Mouse (Mus musculus) heart, postnatal 0 days (tissue): Measurements from ENCODE around the gene Urb1. TPM values are rescaled to one million over a fixed set of nuclear protein-coding genes. Genes with fewer than 3 reads are reported as not detected.
A peak's percentile ranks its signal among the peaks of the same experiment; 100 is the strongest.

ENCODE experiments used
- ATAC-seq: fragments of 200-750 bp; cut with Nextera tagmentation; 2 replicates; pipeline ENCODE4 v1.8.0; 2017; ENCODE audit warnings: low read depth, moderate number of reproducible peaks, moderate library complexity; ENCODE audit not compliant: insufficient read depth
- DNase-seq: peaks from one replicate; pipeline ENCODE4 v3.0.0-alpha.2; 2016; ENCODE audit warnings: low spot score
- H3K27ac ChIP-seq: fragments of 300-500 bp; sonication (generic); 2 replicates; pipeline ENCODE4 v1.5.1; 2014; ENCODE audit warnings: low read depth, mild to moderate bottlenecking
- H3K27me3 ChIP-seq: fragments of 300-500 bp; sonication (generic); 2 replicates; pipeline ENCODE4 v1.6.1; 2014; ENCODE audit warnings: low read length, mixed read lengths; ENCODE audit not compliant: control insufficient read depth, insufficient read depth
- H3K36me3 ChIP-seq: fragments of 300-500 bp; sonication (generic); replicated peaks from 2 replicates; pipeline ENCODE4 v1.6.1; 2014; ENCODE audit warnings: low read length, mixed read lengths; ENCODE audit not compliant: control insufficient read depth, insufficient read depth
- H3K4me1 ChIP-seq: fragments of 300-500 bp; sonication (generic); 2 replicates; pipeline ENCODE4 v1.6.1; 2014; ENCODE audit warnings: antibody characterized with exemption; ENCODE audit not compliant: control insufficient read depth, insufficient read depth
- H3K4me2 ChIP-seq: fragments of 300-500 bp; sonication (generic); 2 replicates; pipeline ENCODE4 v1.6.1; 2014; ENCODE audit warnings: low read depth, mild to moderate bottlenecking, low read length, moderate library complexity
- H3K4me3 ChIP-seq: fragments of 300-500 bp; sonication (generic); 2 replicates; pipeline ENCODE4 v1.5.1; 2014; ENCODE audit warnings: low read depth, low read length
- H3K9ac ChIP-seq: fragments of 300-500 bp; sonication (generic); replicated peaks from 2 replicates; pipeline ENCODE4 v1.6.1; 2014; ENCODE audit warnings: low read depth, low read length, mixed read lengths
- H3K9me3 ChIP-seq: fragments of 300-500 bp; sonication (generic); replicated peaks from 2 replicates; pipeline ENCODE4 v1.6.1; 2016; ENCODE audit warnings: low read length; ENCODE audit not compliant: control insufficient read depth
- CTCF ChIP-seq: IDR thresholded peaks from 2 replicates; pipeline ENCODE4 v1.5.1; 2016; ENCODE audit warnings: antibody characterized with exemption, control low read depth, low read depth
- EP300 ChIP-seq: IDR thresholded peaks from 2 replicates; pipeline ENCODE4 v1.6.1; 2016; ENCODE audit warnings: antibody characterized with exemption, low read depth
- WGBS: fragments of 180-500 bp; shearing (Covaris S2); extraction: QIAGEN DNeasy Blood & Tissue Kit; methylation state at CpG from one replicate; pipeline ENCODE4 v1.1.7; 2014; 5-methylcytosine and 5-hydroxymethylcytosine counted together
- polyA plus RNA-seq: library from polyadenylated mRNA; unstranded; fragments of >200 nt; fragmentation: Nextera tagmentation; extraction: Ambion mirVana; gene quantifications from 2 replicates; pipeline ENCODE4 v1.2.1, GENCODE M21; 2015
- total RNA-seq: library from RNA; depleted of rRNA; stranded (reverse); fragments of >200 nt; gene quantifications from 2 replicates; pipeline ENCODE4 v1.2.3, GENCODE M21; 2014; ENCODE audit warnings: low replicate concordance

The Urb1 gene
- total and polyA plus RNA-seq, 2 experiments from 2014 or later: 3.0 to 8.7 TPM

GRCm38 (mm10) chr16:90726600-90727227, 83.5 kb downstream of the Urb1 start:
- no peaks in the 10 kb centered on the region for H3K27me3 ChIP-seq
- 5% methylated on average over 38 of the region's 38 CpGs for WGBS
- peak overlapping the region; percentile 99 for H3K4me2 ChIP-seq
- ATAC-seq: peak; percentile 25
- H3K9ac ChIP-seq: peak overlapping the region; percentile 67
- no peak overlapping the region for H3K27ac ChIP-seq
- H3K4me3 ChIP-seq: peak overlapping the region; percentile 68
- H3K9me3 ChIP-seq: 0 out of 2 replicates have a peak, but pooled peaks cover 4% of the 10 kb centered on the region
- H3K36me3 ChIP-seq: peaks cover 6% of the 10 kb centered on the region; the same call in 1 of the 2 replicates
- TF ChIP-seq EP300 (no peak), CTCF (no peak)
- peaks cover 9% of the 10 kb centered on the region; the same call in 1 of the 2 replicates for H3K4me1 ChIP-seq
- DNase-seq: no peak

- no peak overlapping the region for H3K4me3 ChIP-seq
- no peaks in the 10 kb centered on the region for H3K27me3 ChIP-seq
- peaks cover 9% of the 10 kb centered on the region; the same call in 1 of the 2 replicates for H3K4me1 ChIP-seq
- peaks cover 24% of the 10 kb centered on the region for H3K36me3 ChIP-seq
- no peak for ATAC-seq
- H3K9me3 ChIP-seq: no peaks in the 10 kb centered on the region
- WGBS: 86% methylated on average over 4 of the region's 4 CpGs
- DNase-seq: no peak
- H3K4me2 ChIP-seq: no peak overlapping the region
- no peak overlapping the region for H3K27ac ChIP-seq
- TF ChIP-seq CTCF: no peak
- TF ChIP-seq EP300: no peak
- no peak overlapping the region for H3K9ac ChIP-seq
These were observed 86.2 kb downstream of the Urb1 start for GRCm38 (mm10) chr16:90724051-90724450.

- Histone ChIP-seq H3K4me3 (no peak overlapping the region), H3K36me3 (no peaks in the 10 kb centered on the region), H3K27ac (peak overlapping the region; percentile 5; the same call in 1 of the 2 replicates), H3K9me3 (no peaks in the 10 kb centered on the region), H3K4me2 (peak overlapping the region; percentile 51), H3K27me3 (no peaks in the 10 kb centered on the region; the same call in 1 of the 2 replicates), H3K9ac (no peak overlapping the region), H3K4me1 (0 out of 2 replicates have a peak, but pooled peaks cover 17% of the 10 kb centered on the region)
- no peak for TF ChIP-seq EP300
- TF ChIP-seq CTCF: no peak
- 67% methylated on average over 12 of the region's 12 CpGs for WGBS
- DNase-seq (no peak), ATAC-seq (no peak)
These were observed 99.9 kb downstream of the Urb1 start for GRCm38 (mm10) chr16:90710313-90710712.

- Histone ChIP-seq H3K27ac (peak overlapping the region; percentile 5; the same call in 1 of the 2 replicates), H3K4me3 (peak overlapping the region; percentile 18), H3K4me1 (0 out of 2 replicates have a peak, but pooled peaks cover 18% of the 10 kb centered on the region), H3K4me2 (peak overlapping the region; percentile 51), H3K9me3 (no peaks in the 10 kb centered on the region), H3K9ac (no peak overlapping the region), H3K36me3 (no peaks in the 10 kb centered on the region), H3K27me3 (no peaks in the 10 kb centered on the region; the same call in 1 of the 2 replicates)
- 27% methylated on average over 17 of the region's 17 CpGs for WGBS
- DNase-seq (peak; percentile 89), ATAC-seq (peak; percentile 78)
- no peak for TF ChIP-seq CTCF
- TF ChIP-seq EP300: 0 out of 2 replicates have a peak, but pooled peaks have one; percentile 67
These were observed 100.4 kb downstream of the Urb1 start for GRCm38 (mm10) chr16:90709711-90710289.

GRCm38 (mm10) chr16:90706279-90706678, 103.9 kb downstream of the Urb1 start:
- H3K4me2 ChIP-seq: no peak overlapping the region
- H3K27ac ChIP-seq: peak overlapping the region; percentile 50
- WGBS: 0% methylated on average over 3 of the region's 3 CpGs
- DNase-seq: peak; percentile 85
- H3K4me1 ChIP-seq: 0 out of 2 replicates have a peak, but pooled peaks cover 18% of the 10 kb centered on the region
- no peak overlapping the region for H3K4me3 ChIP-seq
- no peaks in the 10 kb centered on the region for H3K36me3 ChIP-seq
- no peak overlapping the region for H3K9ac ChIP-seq
- H3K9me3 ChIP-seq: no peaks in the 10 kb centered on the region
- no peaks in the 10 kb centered on the region for H3K27me3 ChIP-seq
- ATAC-seq: peak; percentile 80
- peak; percentile 92 for TF ChIP-seq EP300
- no peak for TF ChIP-seq CTCF
